In the genomic region with DNA sequence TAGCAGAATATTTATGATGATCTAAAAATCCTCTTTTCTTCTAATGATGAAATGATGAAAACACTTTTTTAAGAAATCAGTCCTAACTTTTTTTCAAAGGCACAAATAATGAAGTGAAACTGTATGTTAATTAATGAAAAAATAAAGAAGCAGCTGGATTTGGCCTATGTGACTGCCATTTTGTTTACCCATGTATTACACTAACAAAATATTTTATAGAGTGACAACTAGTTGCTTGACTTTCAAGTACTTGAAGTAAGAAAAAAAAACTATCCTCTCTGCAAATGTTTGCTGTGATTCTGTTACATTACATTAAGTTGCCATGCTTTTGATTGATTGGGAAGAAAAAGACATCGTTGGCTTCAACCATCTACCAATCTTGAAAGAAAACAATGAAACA, we compare ENCODE assay signal across 16 mouse cellular contexts.
"Had no signal": no experiment of that assay in that cellular context is flagged by ENCODE, and none has a peak within 500 bp of the region (broad histone marks: within the 10 kb centered on the region; RNA-seq: fewer than 3 reads in every experiment).

No protein-coding gene starts in this region.

- H3K4me1 ChIP-seq: neural tube, embryonic 13.5 days; neural tube, embryonic 15.5 days; stomach, embryonic 15.5 days had no signal

- H3K4me2 ChIP-seq: neural tube, embryonic 13.5 days; neural tube, embryonic 15.5 days; stomach, embryonic 15.5 days had no signal

- DNase-seq: retina, postnatal 1 day; right cerebral cortex, adult 18-20 months; right cerebral cortex, postnatal 14 days; right cerebral cortex, postnatal 25 days; right cerebral cortex, postnatal 4 days; spleen, adult 18-20 months; thymus, adult 18-20 months; thymus, adult 2 months; thymus, postnatal 14 days; thymus, postnatal 25 days; thymus, postnatal 36 days; thymus, postnatal 4 days had no signal

- H3K4me3 ChIP-seq: neural tube, embryonic 13.5 days; neural tube, embryonic 15.5 days; stomach, embryonic 15.5 days had no signal

- H3K36me3 ChIP-seq: neural tube, embryonic 13.5 days; neural tube, embryonic 15.5 days; stomach, embryonic 15.5 days had no signal

- H3K27me3 ChIP-seq: neural tube, embryonic 13.5 days; neural tube, embryonic 15.5 days; stomach, embryonic 15.5 days had no signal

- H3K9ac ChIP-seq: neural tube, embryonic 13.5 days; neural tube, embryonic 15.5 days; stomach, embryonic 15.5 days had no signal

- H3K9me3 ChIP-seq: neural tube, embryonic 13.5 days; neural tube, embryonic 15.5 days; stomach, embryonic 15.5 days had no signal

- H3K27ac ChIP-seq: neural tube, embryonic 13.5 days; neural tube, embryonic 15.5 days; stomach, embryonic 15.5 days; stomach, postnatal 0 days had no signal
